16 mouse cellular contexts compared by ENCODE assay signal in genomic region chr5:76616196-76616747, GRCm38 (mm10).
"Had no signal": no experiment of that assay in that cellular context is flagged by ENCODE, and none has a peak within 500 bp of the region (broad histone marks: within the 10 kb centered on the region; RNA-seq: fewer than 3 reads in every experiment).

No protein-coding gene starts in this region.

- H3K4me2 ChIP-seq: lung, embryonic 14.5 days; midbrain, embryonic 12.5 days; neural tube, embryonic 13.5 days; neural tube, embryonic 15.5 days had no signal

- ATAC-seq: midbrain, embryonic 16.5 days had no signal

- H3K27me3 ChIP-seq: midbrain, embryonic 12.5 days; neural tube, embryonic 13.5 days; neural tube, embryonic 15.5 days had no signal

- H3K9me3 ChIP-seq: midbrain, embryonic 10.5 days; midbrain, embryonic 12.5 days; neural tube, embryonic 13.5 days; neural tube, embryonic 15.5 days had no signal

- H3K27ac ChIP-seq: midbrain, embryonic 10.5 days; midbrain, embryonic 12.5 days; neural tube, embryonic 13.5 days; neural tube, embryonic 15.5 days had no signal

- DNase-seq: lung, adult 18-20 months; lung, embryonic 14.5 days; lung, postnatal 10 days; lung, postnatal 4 days; midbrain, embryonic 14.5 days; retina, postnatal 1 day; spleen, adult 18-20 months; thymus, adult 18-20 months; thymus, postnatal 14 days; thymus, postnatal 36 days had no signal

- H3K4me1 ChIP-seq: midbrain, embryonic 10.5 days; midbrain, embryonic 12.5 days; neural tube, embryonic 13.5 days; neural tube, embryonic 15.5 days had no signal

- H3K9ac ChIP-seq: lung, embryonic 14.5 days; midbrain, embryonic 12.5 days; neural tube, embryonic 13.5 days; neural tube, embryonic 15.5 days had no signal

- H3K4me3 ChIP-seq: midbrain, embryonic 10.5 days; midbrain, embryonic 12.5 days; myocyte; neural tube, embryonic 13.5 days; neural tube, embryonic 15.5 days had no signal
